Mouse (Mus musculus): Measurements from ENCODE around the gene Relt. TPM values are rescaled to one million over a fixed set of nuclear protein-coding genes. Genes with fewer than 3 reads are reported as not detected.
"Not testable (repeated sequence)": the region's sequence is repeated elsewhere in the genome, so short reads cannot be mapped to it uniquely, and the experiment has no call there.

Gene Relt
- polyA plus RNA-seq, 2 experiments: 3.2 to 8.5 TPM

- H3K4me1 ChIP-seq (ENCODE audit: control insufficient read depth, insufficient read depth, low read length): peaks cover 28% of the 10 kb centered on the region
- no peaks in the 10 kb centered on the region for H3K36me3 ChIP-seq (ENCODE audit: control insufficient read depth, insufficient read depth, low read length)
- H3K9ac ChIP-seq (ENCODE audit: low read depth, low read length, severe bottlenecking): no peak overlapping the region
- no peak for DNase-seq (ENCODE audit: low spot score)
- no peak for TF ChIP-seq POLR2A (IDR thresholded peaks at IDR 0.05; ENCODE audit: borderline replicate concordance, extremely low read depth, insufficient read depth, insufficient read length)
- no peak overlapping the region for H3K27ac ChIP-seq (replicated peaks; ENCODE audit: low read depth, low read length)
- H3K27me3 ChIP-seq (ENCODE audit: control insufficient read depth, insufficient read depth, low read length): no peaks in the 10 kb centered on the region
- H3K9me3 ChIP-seq (ENCODE audit: control insufficient read depth, low read length): no peaks in the 10 kb centered on the region
- no peak overlapping the region for H3K4me2 ChIP-seq (replicated peaks; ENCODE audit: low read depth, low read length, severe bottlenecking)
- no peak for ATAC-seq (ENCODE audit: low FRiP score, low read depth)
- WGBS: 69% methylated on average over 9 of the region's 9 CpGs
- H3K4me3 ChIP-seq (replicated peaks; ENCODE audit: low read length): no peak overlapping the region
These were observed 11.5 kb downstream of the Relt start for GRCm38 (mm10) chr7:100851481-100852356.

- no peak for ATAC-seq (ENCODE audit: low FRiP score, low read depth)
- Histone ChIP-seq H3K4me1 (ENCODE audit: control insufficient read depth, insufficient read depth, low read length) (peaks cover 24% of the 10 kb centered on the region), H3K36me3 (ENCODE audit: control insufficient read depth, insufficient read depth, low read length) (no peaks in the 10 kb centered on the region), H3K27me3 (ENCODE audit: control insufficient read depth, insufficient read depth, low read length) (no peaks in the 10 kb centered on the region), H3K9ac (ENCODE audit: low read depth, low read length, severe bottlenecking) (no peak overlapping the region), H3K4me3 (replicated peaks; ENCODE audit: low read length) (no peak overlapping the region), H3K27ac (replicated peaks; ENCODE audit: low read depth, low read length) (no peak overlapping the region), H3K9me3 (ENCODE audit: control insufficient read depth, low read length) (no peaks in the 10 kb centered on the region), H3K4me2 (replicated peaks; ENCODE audit: low read depth, low read length, severe bottlenecking) (no peak overlapping the region)
- TF ChIP-seq POLR2A (IDR thresholded peaks at IDR 0.05; ENCODE audit: borderline replicate concordance, extremely low read depth, insufficient read depth, insufficient read length): no peak
- WGBS: 84% methylated on average over 2 of the region's 2 CpGs
- no peak for DNase-seq (ENCODE audit: low spot score)
These were observed 13.7 kb downstream of the Relt start for GRCm38 (mm10) chr7:100849508-100849907.

- Histone ChIP-seq H3K4me1 (ENCODE audit: control insufficient read depth, insufficient read depth, low read length) (peaks cover 17% of the 10 kb centered on the region), H3K9ac (ENCODE audit: low read depth, low read length, severe bottlenecking) (no peak overlapping the region), H3K36me3 (ENCODE audit: control insufficient read depth, insufficient read depth, low read length) (no peaks in the 10 kb centered on the region), H3K4me2 (replicated peaks; ENCODE audit: low read depth, low read length, severe bottlenecking) (no peak overlapping the region), H3K9me3 (ENCODE audit: control insufficient read depth, low read length) (no peaks in the 10 kb centered on the region), H3K27me3 (ENCODE audit: control insufficient read depth, insufficient read depth, low read length) (no peaks in the 10 kb centered on the region), H3K4me3 (replicated peaks; ENCODE audit: low read length) (no peak overlapping the region), H3K27ac (replicated peaks; ENCODE audit: low read depth, low read length) (no peak overlapping the region)
- WGBS: 33% methylated on average over 6 of the region's 6 CpGs
- peak; percentile 68 for DNase-seq (ENCODE audit: low spot score)
- no peak for TF ChIP-seq POLR2A (IDR thresholded peaks at IDR 0.05; ENCODE audit: borderline replicate concordance, extremely low read depth, insufficient read depth, insufficient read length)
- ATAC-seq (ENCODE audit: low FRiP score, low read depth): no peak
These were observed 14.5 kb downstream of the Relt start for GRCm38 (mm10) chr7:100848744-100849143.

GRCm38 (mm10) chr7:100847131-100847530 lies 16.1 kb downstream of the Relt start:
- no peak for DNase-seq (ENCODE audit: low spot score)
- Histone ChIP-seq H3K27ac (replicated peaks; ENCODE audit: low read depth, low read length) (no peak overlapping the region), H3K9me3 (ENCODE audit: control insufficient read depth, low read length) (no peaks in the 10 kb centered on the region), H3K4me2 (replicated peaks; ENCODE audit: low read depth, low read length, severe bottlenecking) (no peak overlapping the region), H3K4me3 (replicated peaks; ENCODE audit: low read length) (no peak overlapping the region), H3K27me3 (ENCODE audit: control insufficient read depth, insufficient read depth, low read length) (no peaks in the 10 kb centered on the region), H3K4me1 (ENCODE audit: control insufficient read depth, insufficient read depth, low read length) (peaks cover 11% of the 10 kb centered on the region), H3K36me3 (ENCODE audit: control insufficient read depth, insufficient read depth, low read length) (no peaks in the 10 kb centered on the region), H3K9ac (ENCODE audit: low read depth, low read length, severe bottlenecking) (no peak overlapping the region)
- no peak for TF ChIP-seq POLR2A (IDR thresholded peaks at IDR 0.05; ENCODE audit: borderline replicate concordance, extremely low read depth, insufficient read depth, insufficient read length)
- no peak for ATAC-seq (ENCODE audit: low FRiP score, low read depth)
- 86% methylated on average over 6 of the region's 6 CpGs for WGBS

GRCm38 (mm10) chr7:100846033-100846432 lies 17.2 kb downstream of the Relt start:
- 28% methylated on average over 6 of the region's 7 CpGs for WGBS
- H3K9me3 ChIP-seq (ENCODE audit: control insufficient read depth, low read length); H3K36me3 ChIP-seq (ENCODE audit: control insufficient read depth, insufficient read depth, low read length); H3K27ac ChIP-seq (replicated peaks; ENCODE audit: low read depth, low read length); H3K4me2 ChIP-seq (replicated peaks; ENCODE audit: low read depth, low read length, severe bottlenecking); H3K27me3 ChIP-seq (ENCODE audit: control insufficient read depth, insufficient read depth, low read length); H3K9ac ChIP-seq (ENCODE audit: low read depth, low read length, severe bottlenecking); H3K4me3 ChIP-seq (replicated peaks; ENCODE audit: low read length); DNase-seq (ENCODE audit: low spot score): not testable (repeated sequence)
- 0 out of 2 replicates have a peak, but pooled peaks have one; percentile 34 for ATAC-seq (ENCODE audit: low FRiP score, low read depth)
- peaks cover 11% of the 10 kb centered on the region for H3K4me1 ChIP-seq (ENCODE audit: control insufficient read depth, insufficient read depth, low read length)
